Mouse (Mus musculus) embryo, embryonic 10.5 days (tissue): ENCODE data around the gene Rilp.

Experiments
- DNase-seq: peaks from one replicate; pipeline ENCODE4 v3.0.0-alpha.2; 2015; ENCODE audit warnings: low spot score

Gene Rilp

GRCm38 (mm10) chr11:75509741-75510626 is at the start of gene Rilp:
Rilp (plus strand) TSS chr11:75510094.
- DNase-seq = peak; percentile 74

DNA sequence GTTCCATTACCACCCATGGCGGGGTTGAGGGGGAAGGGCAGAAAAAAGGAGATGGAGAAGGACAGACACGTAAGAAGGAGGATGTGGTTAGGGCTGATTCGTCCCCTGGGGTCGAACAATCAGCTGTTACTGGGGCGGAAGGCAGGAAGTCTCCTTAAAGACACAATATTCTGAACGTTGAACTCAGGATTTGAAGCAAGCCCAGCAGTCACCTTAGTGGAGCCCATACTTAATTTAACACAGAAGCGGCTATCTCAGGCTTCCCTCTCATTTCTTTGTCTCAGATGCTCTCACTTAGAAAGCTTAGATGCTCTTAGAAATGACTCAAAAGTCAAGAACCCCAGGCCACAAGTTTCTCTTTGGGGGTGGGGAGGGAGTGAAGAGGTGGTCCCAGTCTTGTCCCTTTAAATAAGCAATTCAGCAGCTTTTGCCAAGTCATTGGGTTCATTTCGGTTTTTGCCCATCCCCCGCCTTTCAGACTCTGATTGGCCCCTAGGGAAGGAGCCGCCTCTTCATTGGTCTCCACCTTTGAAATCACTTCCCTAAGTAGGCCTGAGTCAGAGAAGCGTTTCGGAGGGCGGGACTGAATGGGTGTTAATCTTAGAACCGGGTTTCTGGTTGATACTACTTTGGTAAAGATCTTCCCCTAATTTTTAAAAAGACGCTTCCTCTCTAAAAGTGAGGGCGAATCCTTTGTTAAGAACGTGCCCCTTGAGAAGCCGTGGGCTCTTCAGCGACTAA is 49.6 kb upstream of the Rilp start:
- DNase-seq = peak; percentile 97

- DNase-seq = peak; percentile 100
These were observed 48.8 kb upstream of the Rilp start, which contains the start of gene Tlcd2 for GRCm38 (mm10) chr11:75460844-75461742. Tlcd2 (plus strand) TSS chr11:75461715.

DNA sequence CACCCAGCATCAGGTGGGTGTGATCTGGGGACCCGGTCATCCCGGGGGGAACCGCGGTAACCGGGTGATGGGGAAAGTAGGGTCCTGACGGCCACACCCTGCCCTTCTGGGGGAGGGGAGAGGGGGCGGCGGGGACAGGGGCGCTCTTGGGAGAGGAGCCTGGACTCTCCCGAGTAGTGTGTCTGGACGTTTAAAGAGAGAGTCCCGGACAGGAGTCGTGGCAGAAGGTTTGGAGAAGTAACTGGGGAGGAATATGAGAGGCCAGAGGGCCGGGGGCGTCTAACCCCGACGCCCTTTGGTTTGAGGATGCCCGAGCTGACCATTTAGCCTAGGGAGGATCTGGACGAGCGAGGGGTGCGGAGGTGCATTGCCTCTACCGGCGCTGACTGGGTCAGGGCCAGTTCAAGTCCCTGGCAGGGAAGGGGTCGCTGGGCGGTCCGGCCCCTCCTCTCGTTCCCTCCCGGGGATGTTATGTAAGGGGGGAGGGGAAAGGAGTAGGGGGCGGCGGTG is 48.1 kb upstream of the Rilp start:
- no peak for DNase-seq

- DNase-seq = peak; percentile 33
These were observed 47.6 kb upstream of the Rilp start for GRCm38 (mm10) chr11:75462253-75462783.

DNA sequence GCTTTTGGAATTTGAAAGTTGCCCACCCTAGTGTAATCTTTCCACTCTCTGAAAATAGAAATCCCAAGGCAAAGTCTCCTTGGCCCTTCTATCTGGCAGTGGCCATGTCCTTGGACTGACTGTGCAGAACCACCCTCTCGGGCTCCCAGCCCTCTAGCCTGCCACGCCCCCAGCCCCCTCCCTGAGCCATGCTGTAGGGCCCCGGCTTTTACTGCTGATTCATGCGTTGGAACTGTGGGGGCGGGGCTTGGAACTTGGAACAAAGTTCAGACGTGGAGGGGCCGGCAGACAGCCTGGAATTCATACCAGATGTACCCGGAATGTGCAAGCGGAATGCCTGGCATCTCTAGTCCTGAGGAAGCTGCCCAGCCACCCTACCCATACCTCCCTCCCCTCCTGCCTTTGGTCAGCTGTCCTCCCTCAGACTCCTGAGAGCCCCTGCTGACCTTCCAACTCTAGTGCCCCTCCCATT is 47.0 kb upstream of the Rilp start:
- DNase-seq = peak; percentile 93

DNA sequence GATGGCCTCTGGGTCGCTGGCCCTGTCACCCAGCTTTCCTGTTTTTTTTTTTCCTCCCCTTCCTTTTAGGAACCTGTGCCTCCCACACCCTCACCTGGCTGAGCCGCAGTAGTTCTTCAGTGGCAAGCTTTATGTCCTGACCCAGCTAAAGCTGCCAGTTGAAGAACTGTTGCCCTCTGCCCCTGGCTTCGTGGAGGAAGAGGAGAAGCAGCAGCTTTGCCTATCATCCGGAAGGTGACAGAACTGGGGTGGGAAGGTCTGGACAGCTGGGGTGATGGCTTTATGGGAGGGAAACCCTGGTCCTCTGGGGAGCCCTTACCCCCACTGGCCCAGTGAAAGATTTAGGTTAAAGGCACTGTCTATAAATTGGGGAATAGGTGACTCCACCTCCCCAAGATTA is 46.3 kb upstream of the Rilp start:
- no peak for DNase-seq

DNA sequence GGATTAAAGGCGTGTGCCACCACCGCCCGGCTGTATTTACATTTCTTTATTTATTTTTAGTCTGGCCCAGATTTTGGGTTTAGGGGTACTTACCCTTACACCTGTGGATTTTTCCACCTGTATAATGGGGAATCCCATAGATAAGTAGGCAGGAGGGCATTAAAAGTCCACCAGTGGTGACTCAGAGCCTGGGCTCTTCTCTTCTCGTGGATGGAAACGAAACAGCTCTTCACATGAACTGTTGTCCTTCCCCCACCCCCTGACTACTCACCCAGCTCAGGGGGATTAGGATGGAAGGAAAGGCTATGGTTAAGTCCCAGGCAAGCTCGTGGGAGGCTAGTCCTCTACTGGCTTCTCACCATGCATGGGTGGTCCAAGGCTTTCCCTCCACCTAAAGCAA is 45.5 kb upstream of the Rilp start:
- DNase-seq = no peak

- DNase-seq = no peak
These were observed 44.8 kb upstream of the Rilp start for GRCm38 (mm10) chr11:75465051-75465450.

DNA sequence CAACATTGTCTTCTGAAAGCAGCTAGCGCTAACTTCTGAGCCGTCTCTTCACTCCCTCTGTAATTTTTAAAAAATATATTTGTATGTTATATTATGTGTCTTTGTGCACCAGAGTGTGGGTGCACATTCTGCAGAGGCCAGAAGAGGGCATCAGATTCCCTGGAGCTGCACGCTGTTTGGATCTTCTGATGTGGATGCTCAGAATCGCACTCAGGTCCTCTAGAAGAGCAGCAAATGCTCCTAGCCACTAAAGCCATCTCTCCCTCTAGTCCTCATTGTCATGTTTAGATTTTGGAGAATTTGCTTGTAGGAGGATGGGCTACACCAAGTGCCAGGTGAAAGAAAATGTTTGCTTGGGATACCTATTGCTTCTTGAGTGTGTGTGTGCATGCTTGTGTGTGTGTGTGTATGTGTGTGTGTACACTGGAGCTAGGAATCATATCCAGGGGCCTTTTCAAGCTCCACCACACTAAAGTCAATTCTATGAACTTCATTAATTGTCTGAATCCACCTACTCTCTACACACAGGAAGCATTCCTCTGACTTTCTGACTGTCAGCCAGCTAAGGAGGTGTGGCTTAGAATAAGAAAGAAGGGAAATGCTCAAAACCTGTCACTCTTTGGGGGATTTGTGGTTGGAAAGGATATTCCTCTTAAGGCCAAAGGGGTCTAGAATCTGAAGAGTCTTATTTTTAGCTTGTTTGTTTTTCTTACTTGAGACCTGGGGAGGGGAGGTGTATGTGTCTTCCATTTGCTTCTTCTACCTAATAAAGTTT is 43.0 kb upstream of the Rilp start:
- DNase-seq = no peak

- DNase-seq = peak; percentile 79
These were observed 42.2 kb upstream of the Rilp start for GRCm38 (mm10) chr11:75467512-75468215.

GRCm38 (mm10) chr11:75468410-75468809 is 41.5 kb upstream of the Rilp start:
- DNase-seq = no peak

- no peak for DNase-seq
These were observed 40.6 kb upstream of the Rilp start for GRCm38 (mm10) chr11:75469261-75469660.

DNA sequence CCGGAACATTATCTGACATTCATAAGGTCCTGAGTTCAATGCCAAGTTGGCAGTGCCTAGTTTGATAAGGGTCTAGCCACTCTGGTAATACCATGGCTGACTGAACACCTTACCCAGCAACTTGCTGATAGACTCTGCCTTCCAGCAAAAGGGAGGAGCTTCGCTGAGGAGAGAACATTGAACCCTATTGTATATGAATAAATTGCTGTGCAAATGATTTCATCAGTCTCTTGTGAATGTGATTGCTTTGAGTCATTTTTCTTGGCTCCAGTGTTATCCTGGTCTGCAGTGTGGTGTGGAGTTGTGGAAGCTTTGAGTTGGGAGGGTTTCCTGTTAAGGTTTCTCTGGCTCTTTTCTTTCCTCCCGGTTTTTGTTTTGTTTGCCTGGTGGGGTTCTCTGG is 39.2 kb upstream of the Rilp start:
- DNase-seq = no peak

DNA sequence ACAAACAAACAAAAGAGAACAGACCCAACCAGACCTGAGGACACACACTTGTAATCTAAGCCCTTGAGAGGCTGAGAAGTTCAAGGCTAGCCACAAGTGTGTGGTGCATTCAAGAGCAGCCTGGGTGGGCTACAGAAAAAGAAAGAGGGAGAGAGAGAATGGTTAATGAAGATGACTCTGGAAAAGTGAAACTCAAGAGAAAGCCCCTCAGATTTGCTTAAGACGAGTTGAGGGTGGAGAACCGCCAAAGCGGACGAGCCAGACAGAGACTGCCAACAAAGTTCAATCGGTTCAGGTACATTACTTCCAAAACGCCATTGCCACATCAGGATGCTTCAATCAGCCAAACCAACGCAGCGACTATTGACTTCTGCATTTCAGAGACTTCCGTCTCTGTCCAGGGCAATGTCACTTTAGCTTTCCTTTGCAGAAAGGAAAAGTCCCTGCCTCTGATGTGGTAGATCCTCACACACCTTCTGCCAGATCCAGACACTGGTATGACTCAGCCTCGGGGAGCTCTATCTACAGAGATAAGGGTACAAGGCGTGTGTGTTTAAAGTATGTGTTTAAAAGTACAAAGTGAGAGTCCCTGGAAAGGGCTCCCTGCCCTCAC is 37.3 kb upstream of the Rilp start:
- DNase-seq = no peak

GRCm38 (mm10) chr11:75473376-75473775 is 36.5 kb upstream of the Rilp start:
- no peak for DNase-seq

- DNase-seq = no peak
These were observed 23.7 kb upstream of the Rilp start for GRCm38 (mm10) chr11:75486192-75486591.

- DNase-seq = peak; percentile 99
These were observed 23.2 kb upstream of the Rilp start, which contains the start of gene Prpf8 for GRCm38 (mm10) chr11:75486601-75487285. Prpf8 (plus strand) TSS chr11:75486816.

DNA sequence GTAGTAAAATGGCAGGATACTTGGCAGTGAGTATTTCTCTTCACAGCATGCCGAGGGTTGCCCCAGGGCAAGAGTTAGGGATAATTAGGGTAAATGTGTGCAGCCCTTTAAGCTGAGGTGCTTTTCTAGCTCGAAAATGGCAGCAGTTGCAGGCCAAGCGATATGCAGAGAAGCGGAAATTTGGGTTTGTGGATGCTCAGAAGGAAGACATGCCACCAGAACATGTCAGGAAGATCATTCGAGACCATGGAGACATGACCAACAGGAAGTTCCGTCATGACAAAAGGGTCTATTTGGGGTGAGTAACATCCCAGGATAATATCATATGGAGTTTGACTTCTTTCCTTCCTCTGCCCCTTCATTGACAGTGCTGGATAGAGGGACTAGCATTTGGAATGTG is 22.4 kb upstream of the Rilp start:
- no peak for DNase-seq
